Mouse (Mus musculus): ENCODE measurements around the gene Trnp1.

Gene Trnp1

DNA sequence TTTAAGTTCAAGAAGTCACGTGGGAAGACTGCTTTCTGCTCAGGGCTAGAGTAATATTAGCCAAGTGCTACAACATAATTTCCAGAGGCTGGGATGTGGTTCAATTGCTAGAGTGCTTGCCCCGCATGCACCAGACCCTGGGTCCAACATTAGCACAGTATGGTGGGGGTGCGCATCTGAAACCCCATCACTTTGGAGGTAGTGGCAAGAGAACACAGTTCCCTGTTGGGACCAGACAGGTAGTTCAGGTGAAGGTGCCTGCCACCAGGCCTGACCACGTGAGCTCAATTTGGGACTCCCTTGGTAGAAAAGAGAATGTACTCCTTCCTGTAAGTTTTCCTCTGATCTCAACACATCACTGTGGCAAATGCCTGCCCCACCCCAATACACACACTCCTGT, 3.5 kb downstream of the Trnp1 start:
- no peak for DNase-seq (ENCODE audit: low read depth, low spot score)

DNA sequence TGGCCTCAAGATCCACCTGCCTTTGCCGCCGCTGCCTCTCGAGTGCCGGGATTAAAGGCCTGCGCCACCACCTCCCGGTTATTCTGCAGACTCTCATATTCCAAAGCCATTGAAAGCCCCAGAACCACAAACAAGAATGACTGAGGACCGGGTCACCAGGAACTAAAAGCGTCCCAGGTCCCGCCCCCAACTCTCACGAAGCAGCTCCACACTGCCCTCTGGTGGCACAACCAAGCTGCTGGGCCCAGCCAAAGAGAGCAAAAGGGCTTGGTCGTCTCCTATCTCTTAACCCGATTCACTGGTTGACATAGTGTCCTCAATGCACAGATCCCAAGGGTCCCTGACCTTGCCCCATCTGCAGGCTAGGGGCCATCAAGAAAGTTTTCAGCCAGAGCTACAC, 3.9 kb downstream of the Trnp1 start:
- no peak for DNase-seq (ENCODE audit: low read depth, low spot score)

DNA sequence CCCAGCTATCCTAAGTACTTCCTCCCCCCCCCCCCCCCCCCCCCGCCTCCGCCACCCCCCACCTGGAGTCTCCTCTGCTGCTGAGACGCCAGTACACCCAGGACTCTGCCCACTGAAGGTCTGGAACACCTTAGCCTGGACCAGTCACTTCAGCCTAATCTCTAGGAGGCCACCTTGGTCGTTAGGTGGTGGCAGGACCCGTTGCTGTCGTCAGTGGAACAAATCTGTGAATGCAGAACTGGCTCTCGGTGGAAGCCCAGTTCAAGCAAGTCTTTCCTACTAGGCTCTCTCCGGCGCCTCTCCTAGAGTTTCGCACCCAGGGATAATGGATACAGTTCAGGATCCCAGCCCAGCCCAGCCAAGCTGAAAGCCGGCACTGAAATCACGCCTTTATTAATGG, 4.5 kb downstream of the Trnp1 start:
- DNase-seq (ENCODE audit: low read depth, low spot score): no peak

DNA sequence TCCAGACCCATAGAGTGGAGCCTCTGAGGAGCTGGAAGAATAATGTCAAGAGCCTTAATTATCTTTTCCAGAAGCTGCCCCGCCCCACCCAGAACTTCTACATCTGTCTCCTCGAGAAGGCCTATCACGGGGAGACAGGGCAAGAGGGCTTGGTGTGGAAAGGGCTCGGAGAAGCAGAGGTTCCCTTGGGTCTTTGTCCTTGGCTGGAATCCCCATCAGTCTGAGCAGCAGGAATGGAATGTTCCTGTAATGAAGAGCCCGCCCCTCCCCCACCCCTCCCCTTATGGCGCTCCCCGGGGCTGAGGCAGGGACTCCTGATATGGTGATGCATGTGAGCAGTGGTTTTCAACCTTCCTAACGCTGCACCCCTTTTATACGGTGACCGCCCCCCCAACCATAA, 6.5 kb downstream of the Trnp1 start:
- DNase-seq (ENCODE audit: low read depth, low spot score): no peak

DNA sequence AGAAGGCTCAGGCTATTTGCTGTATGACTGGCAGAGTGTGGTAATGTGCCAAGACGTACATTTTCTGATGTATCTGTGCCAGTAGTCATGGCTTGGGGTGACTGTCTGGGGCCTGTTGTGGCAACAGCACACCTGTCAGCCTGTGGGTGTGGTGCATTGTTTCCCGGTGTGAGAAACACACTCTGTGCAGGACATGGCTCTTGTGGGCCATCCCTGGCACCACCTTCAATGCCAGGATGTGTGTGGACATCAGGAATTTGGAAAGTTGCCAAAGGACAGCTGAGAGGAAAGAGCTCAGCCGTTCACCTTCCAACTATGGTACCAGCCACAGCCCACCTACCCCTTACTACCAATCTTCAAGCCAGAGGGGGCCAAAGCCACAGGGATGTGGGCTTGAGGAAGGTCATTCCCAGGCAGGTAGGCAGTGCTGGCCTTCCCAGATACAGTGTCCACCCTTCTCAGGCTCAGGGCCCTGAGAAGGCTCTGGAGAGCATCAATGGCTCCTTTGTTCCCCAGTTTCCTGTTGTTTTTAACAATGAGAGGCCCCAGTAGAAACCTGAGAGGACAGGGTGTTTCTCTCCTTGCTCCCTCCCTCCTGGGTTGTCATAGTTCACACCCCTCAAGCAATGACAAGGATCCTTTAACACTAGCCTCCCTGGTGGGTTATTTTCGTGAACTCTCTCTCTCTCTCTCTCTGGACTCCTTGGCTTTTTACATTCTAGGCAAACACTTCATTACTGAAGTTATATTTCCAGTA, 8.7 kb downstream of the Trnp1 start:
- no peak for DNase-seq (ENCODE audit: low read depth, low spot score)

DNA sequence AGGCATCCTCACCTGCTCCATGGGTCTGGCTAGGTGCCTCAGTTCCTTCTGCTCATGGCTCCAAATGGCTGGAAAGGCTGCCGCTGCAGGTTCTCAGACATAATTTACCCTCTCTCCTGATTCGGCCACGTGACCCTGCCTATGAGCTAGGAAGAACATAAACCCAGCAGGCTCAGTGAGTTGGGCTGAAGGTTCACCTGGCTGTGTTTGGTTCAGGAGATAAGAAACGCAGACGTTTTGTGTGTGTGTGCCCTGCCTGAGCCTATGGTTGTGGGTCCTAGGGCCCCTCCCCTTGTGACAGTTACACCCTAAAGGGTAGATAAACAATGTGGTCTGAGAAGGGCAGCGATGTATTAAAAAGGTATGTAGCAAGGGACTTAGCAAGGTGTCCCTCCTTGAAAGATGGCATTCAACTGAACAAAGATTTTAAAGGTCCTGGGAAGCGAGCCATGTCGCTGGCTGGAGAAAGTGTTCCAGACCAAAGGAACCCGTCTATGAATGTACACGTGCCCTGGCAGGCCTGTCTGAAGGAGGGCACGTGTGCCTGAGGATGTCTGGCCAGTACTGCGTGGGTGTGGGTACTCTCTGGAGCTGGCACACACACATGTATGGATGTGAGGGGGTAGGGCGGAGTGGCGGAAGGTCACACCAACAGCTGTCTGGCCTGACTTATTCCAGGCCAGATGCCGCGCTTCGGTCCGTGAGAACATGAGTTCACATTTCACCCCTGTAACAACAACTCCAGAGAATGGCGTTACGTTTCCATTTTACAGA, 9.5 kb downstream of the Trnp1 start:
- no peak for DNase-seq (ENCODE audit: low read depth, low spot score)

DNA sequence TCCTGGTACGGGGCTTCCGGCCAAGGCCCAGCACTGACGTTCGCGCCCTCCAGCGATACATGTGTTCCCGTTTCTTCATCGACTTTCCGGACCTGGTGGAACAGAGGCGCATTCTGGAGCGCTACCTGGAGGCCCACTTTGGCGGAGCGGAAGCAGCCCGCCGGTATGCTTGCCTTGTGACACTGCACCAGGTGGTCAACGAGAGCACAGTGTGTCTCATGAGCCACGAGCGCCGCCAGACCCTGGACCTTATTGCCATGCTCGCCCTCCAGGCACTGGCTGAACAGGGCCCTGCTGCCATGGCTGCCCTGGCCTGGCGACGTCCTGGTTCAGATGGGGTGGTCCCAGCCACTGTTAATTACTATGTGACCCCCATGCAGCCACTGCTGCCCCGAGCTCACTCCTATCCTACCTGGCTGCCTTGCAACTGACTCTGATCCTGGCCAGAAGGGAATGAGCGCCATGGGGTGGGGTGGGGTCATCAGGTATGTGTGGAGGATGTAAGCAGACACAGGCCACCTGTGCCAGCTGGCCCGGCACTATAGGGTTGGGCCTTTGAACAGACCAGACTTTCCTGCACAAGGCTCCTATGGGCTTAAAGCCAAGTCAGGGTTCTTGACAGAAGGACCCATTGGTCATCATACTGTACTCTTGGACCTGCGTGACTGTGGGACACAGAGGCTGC, 11.5 kb downstream of the Trnp1 start:
- DNase-seq (ENCODE audit: low read depth, low spot score): no peak

DNA sequence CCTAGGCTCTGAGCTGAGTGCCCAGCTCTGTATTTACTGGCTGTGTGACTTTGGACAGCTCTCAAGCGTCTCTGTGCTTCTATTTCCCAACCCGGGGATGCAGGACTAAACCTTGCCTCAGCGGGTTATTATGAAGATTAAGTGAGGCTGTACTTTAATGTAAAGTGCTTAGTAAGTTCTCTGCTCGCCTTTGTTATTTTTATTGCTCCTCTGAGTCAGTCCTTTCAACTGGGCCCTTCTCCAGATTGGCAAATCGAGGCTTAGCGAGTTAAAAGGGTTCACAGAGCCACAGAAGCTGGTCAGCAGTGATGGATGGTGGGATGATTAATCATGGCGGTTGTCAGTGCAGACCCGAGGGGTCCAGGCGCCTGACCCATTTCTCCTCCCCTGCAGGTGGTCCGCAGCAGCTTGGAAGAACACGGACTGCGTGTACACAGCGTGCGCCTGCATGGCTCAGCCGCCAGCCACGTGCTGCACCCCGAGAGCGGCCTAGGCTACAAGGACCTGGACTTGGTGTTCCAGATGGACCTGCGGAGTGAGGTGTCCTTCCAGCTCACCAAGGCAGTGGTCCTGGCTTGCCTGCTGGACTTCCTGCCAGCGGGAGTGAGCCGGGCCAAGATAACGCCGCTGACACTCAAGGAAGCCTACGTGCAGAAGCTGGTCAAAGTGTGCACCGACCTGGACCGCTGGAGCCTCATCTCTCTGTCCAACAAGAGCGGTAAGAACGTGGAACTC, 12.5 kb downstream of the Trnp1 start:
- no peak for DNase-seq (ENCODE audit: low read depth, low spot score)

DNA sequence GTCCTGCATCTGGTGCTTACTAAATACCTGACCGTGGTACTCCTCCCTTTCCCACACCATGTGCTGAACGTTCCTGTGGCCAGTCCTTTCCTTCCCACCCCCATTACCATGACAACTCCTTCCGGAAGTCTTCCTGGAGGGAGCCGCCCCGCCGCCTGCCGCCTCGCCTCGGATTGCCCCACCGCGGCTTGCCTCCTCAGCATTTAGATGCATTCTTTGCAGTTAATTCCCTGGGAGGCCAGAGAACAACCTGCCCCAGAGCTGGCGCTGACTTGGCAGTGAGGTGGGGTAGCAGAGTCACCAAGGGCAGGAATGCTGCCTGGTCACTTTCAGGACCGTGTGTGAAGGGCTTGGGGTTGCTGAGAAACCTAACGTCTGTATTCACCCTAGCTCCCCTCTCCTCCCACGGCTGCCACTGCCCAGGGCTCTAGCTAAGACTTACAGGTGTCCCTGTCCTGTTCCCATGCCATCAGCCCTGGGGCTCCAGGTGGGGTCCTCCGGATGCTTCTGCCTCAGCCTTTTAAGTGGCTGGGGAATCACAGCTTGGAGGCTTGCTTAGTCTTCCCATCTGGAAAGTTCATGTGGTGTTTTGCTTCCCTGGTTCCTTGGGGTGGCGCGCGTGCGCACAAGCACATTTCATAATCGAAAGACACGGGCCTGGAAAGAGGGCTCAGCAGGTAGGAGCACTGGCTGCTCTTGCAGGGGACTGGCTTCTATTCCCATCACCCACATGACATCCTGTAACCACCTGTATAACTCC, 13.9 kb downstream of the Trnp1 start:
- no peak for DNase-seq (ENCODE audit: low read depth, low spot score)

DNA sequence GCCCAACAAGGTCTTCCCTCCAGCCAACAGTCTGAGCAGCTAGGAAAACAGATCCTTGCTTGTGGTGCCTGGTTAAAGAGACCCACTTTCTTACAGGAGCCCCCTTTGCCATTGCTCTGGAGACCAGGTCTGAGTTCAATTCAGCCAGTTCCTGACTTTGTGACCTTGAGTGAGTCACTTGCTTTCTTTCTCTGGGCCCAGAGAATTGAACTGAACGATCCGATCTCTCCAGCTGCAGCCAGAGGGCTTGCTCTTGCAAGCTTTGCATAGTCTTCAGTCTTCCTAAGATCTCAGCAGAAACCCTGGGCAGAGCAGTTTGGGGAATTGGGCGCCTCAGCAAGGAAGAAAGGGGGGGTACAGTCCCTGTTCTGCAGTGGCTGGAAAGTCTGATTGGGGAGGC, 15.9 kb downstream of the Trnp1 start:
- DNase-seq (ENCODE audit: low read depth, low spot score): no peak

DNA sequence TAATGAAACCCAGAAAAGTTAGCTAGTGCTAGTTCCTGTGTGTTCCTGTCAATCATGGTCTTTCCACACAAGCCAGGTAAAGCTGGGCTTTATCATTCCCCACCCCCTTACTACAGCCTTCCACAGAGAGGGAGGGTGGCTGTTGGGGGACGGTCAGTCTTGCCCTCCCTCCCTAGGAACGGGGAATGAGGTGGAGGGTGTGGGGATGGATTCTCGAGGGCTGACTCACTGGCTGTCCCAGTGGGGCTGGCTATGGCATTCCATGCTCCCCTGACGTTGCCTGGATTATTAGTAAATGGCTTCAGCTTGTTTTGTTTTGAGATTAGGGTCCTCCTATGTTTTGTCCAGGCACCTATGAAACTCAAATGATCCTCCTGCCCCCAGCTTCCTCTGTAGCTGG, 16.9 kb downstream of the Trnp1 start:
- DNase-seq (ENCODE audit: low read depth, low spot score): no peak

DNA sequence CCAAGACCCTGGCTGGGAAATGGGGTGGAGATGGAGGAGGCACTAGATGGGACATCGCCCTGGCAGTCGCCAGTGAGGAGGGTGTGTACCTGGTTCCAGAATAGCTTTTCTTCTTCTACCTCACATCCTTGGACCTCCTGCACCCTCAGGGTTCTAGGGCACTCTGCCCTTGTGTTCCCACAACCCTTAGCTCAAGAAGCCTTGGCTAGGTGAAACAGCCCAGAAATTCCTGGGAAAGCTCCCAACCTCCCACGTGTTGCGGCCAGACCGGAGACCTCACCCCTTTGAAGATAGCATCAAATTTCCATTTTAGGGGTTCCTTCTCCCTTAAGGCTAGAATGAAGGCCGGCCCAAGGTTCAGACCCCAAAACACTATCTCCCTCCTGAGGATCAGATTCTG, 17.6 kb downstream of the Trnp1 start:
- no peak for DNase-seq (ENCODE audit: low read depth, low spot score)

DNA sequence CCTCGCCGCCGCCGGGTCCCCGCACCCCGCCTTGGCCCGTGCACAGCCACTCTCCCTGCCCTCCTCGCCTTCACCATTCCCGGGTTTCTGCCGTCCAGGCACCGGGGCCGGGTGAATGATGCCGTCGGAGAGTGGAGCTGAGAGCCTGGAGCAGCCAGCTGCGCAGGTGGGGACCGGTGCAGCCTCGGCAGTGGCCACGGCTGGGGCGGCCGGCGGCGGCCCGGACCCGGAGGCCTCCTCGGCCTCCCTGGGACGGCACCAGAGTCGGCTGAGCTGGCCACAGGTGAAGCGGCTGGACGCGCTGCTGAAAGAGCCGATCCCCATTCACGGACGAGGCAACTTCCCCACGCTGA, 18.2 kb downstream of the Trnp1 start:
- no peak for DNase-seq (ENCODE audit: low read depth, low spot score)

DNA sequence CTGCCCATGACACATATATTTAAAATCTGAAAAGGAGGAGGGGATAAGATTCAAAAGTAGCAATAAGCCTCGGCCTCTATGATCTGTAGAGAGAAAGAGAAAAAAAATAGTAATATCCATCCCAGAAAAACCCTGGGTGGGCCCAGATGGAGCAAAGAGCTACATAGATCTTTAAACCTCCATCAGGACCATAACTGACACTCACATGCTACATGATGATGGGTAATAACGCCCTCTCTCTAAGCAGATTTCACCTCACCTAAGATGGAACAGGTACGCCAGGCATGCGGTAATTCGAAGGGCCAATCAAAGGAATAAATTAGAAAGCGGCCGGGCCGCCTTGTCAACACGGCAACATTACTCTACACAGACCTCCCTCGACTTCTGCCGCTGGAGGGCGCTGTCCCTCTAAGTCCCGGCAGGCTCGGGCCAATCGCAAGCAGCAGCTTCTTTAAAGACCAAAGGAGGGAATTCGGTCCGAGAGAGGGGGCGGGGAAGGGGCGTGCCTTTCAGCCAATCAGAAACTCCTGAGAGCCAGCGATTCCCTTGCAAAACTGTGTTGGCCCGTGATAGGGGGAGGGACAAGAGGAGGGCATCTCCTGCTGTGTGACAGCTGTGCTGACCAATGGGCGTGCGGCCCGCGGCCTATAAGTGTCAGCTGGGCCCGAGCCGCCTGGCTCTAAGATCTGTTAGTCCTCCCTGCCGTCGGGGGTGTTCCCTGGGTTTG, 18.7 kb downstream of the Trnp1 start, which contains the start of gene Tent5b:
TSS of gene Tent5b (plus strand) at position 675 of the 727 bp plus-strand sequence.
- peak; percentile 98 for DNase-seq (ENCODE audit: low read depth, low spot score)

DNA sequence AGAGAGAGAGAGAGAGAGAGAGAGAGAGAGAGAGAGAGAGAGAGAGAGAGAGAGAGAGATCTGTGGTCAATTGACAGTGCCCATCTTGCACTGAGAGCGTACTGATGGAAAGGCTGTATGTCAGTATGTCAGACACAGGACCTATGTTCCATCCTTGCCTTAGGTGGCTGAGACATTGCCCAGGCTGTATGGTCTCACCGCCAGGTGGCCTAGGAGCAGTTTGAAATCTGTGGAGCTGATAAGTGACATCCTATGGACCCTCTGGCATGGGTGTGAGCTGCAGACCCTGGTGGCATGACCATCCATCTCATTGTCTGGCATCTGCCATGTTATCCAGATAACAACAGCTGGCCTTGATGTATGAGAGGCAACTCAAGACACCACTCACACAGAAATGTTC, 24.5 kb downstream of the Trnp1 start:
- DNase-seq (ENCODE audit: low read depth, low spot score): no peak

DNA sequence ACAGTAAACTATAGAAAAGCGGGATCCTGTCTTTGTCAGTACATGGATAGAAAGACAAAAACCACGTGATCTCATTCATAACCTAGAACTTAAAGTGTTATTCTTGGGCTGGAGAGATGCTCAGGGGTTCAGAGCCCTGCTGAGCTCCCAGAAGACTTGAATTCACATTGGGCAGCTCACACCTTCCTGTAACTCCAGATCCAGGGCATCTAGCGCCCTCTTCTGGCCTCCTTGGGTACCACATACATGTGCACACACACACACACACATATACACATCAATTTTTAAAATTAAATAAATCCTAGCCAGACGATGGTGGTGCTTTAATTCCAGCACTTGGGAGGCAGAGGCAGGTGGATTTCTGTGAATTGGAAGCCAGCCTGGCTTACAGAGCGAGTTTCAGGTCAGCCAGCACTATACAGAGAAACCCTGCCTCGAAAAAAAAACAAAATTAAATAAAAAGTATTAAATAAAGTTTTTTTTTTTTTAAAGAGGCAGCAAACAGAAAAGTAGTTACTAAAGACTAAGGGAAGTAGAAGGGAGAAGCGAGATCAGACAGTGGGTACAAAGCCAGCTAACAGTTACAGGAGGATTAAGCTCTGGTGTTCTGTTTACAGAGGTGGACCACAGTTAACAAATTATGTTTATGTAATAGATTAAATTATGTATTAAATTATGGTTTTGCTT, 27.1 kb downstream of the Trnp1 start:
- DNase-seq (ENCODE audit: low read depth, low spot score): no peak

DNA sequence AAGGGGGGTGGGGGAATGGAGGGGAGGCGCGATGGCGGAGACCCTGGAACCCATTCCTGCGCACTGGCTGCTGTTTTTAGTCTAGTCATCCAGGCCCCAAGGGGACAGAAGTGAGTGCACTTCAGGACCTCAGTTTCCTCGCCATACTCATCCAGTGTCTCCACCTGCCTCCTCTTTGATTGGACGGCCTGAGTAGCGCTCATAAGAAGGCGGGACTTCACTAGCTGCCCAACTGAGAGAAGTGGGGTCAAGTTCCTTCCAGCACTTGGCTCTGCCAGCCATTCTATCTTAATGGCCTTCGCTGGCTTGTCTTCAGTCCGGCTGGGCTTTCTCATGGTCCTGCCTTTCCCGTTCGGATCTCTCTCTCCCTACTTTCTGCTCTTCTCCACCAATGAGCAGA, 29.2 kb downstream of the Trnp1 start:
- no peak for DNase-seq (ENCODE audit: low read depth, low spot score)

DNA sequence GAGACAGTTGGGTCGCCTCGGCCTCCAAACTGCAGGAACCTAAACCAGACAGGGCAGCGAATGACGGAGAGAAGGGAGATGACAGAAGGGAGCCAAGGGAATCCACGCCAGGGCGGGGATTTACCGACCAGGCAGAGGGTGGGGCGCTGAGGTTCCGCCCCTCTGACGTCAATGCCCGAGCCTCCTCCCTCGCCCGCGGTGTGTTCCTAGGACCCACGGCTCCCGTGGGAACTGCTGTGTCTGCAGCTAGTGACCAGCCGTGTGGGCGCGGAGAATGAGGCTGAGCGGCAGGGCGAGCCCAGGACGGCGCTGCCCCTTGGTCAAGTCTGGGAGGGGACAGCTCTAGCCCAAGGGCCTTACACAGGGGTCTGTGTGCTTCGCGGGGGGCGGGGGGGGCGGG, 30.3 kb downstream of the Trnp1 start:
- no peak for DNase-seq (ENCODE audit: low read depth, low spot score)

DNA sequence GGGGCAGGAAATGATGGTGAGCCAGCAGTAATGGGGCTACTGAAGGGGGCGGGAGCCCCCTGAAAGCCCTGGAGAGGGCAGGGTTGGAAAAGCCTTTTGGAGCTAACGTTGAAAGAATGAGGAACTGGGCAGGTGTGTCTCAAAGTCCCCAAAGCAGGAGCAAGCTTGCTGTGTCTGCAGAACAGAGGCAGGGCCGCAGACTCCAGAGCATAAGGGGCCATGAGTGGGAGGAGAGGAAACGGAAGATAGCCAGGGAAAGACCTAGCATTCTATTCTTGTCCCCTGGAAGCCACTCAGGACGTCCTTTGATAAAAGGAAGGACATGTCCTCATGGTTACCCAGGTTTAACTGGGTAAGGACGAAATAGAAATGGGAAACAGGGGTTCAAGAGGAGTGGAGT, 35.2 kb downstream of the Trnp1 start:
- no peak for DNase-seq (ENCODE audit: low read depth, low spot score)

DNA sequence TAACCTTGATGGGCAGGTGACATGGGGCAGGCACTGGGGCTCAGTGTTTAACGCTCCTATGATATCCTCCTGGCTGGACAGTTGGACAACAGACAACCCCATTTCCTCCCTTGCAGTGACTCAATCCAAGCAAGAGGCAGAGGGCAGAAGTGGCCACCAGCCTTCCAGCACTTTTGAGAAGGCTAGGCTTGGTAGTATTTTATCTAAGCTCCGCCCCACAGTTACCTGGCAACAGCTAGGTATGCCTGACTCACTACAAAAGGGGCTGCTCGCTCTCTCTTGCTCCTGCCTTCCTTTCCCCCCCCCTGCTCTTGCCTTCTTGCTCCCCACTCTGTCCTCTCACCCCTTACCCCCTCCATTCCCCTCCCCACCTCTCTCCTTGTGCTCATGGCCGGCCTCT, 37.0 kb downstream of the Trnp1 start:
- DNase-seq (ENCODE audit: low read depth, low spot score): no peak

All from WW6 (cell line).